Mouse (Mus musculus) small intestine, adult 2 months (tissue): Measurements from ENCODE around the gene Nr2f2. TPM values are rescaled to one million over a fixed set of nuclear protein-coding genes. Genes with fewer than 3 reads are reported as not detected.

ENCODE experiments used
- H3K27ac ChIP-seq: fragments of 200-500 bp; 2 replicates; pipeline ENCODE4 v1.5.1; 2012; ENCODE audit warnings: low read depth, low read length, control low read depth, inconsistent platforms; ENCODE audit not compliant: insufficient read depth
- H3K27me3 ChIP-seq: fragments of 200-500 bp; 2 replicates; pipeline ENCODE4 v1.6.1; 2012; ENCODE audit warnings: mild to moderate bottlenecking, moderate library complexity, low read length, inconsistent platforms; ENCODE audit not compliant: control insufficient read depth, insufficient read depth
- H3K36me3 ChIP-seq: fragments of 200-500 bp; 2 replicates; pipeline ENCODE4 v1.6.1; 2012; ENCODE audit warnings: mild to moderate bottlenecking, low read length, control low read depth, inconsistent platforms; ENCODE audit not compliant: control insufficient read depth, insufficient read depth
- H3K4me1 ChIP-seq: fragments of 200-500 bp; 2 replicates; pipeline ENCODE4 v1.6.1; 2012; ENCODE audit warnings: low read length, inconsistent platforms, mixed read lengths; ENCODE audit not compliant: control insufficient read depth, insufficient read depth, insufficient read length
- H3K4me3 ChIP-seq: fragments of 200-500 bp; 2 replicates; pipeline ENCODE4 v1.5.1; 2012; ENCODE audit warnings: low read depth, mild to moderate bottlenecking, control low read depth, inconsistent platforms, low read length, moderate library complexity
- CTCF ChIP-seq: fragments of 200-500 bp; IDR thresholded peaks from 2 replicates; pipeline ENCODE4 v1.5.1; 2012; ENCODE audit warnings: low read depth, mild to moderate bottlenecking, control low read depth, inconsistent platforms, low read length, moderate library complexity, mixed read lengths; ENCODE audit not compliant: insufficient replicate concordance, insufficient read length; ENCODE audit errors: extremely low read depth
- POLR2A ChIP-seq: fragments of 200-500 bp; IDR thresholded peaks from 2 replicates; pipeline ENCODE4 v1.6.1; 2012; ENCODE audit warnings: low read depth, mild to moderate bottlenecking, control low read depth, inconsistent platforms, low read length, moderate library complexity
- WGBS: fragments of 180-500 bp; shearing (Covaris S2); methylation state at CpG from one replicate; pipeline ENCODE4 v1.1.7; 2018; 5-methylcytosine and 5-hydroxymethylcytosine counted together
- polyA plus RNA-seq: library from polyadenylated mRNA; depleted of rRNA; stranded (reverse); fragments of >200 nt; gene quantifications from 2 replicates; pipeline ENCODE4 v1.2.3, GENCODE M21; 2012

Nr2f2 gene
- polyA plus RNA-seq, 1 experiment, result 35.0 TPM

GRCm38 (mm10) chr7:70327191-70327590 is 39.3 kb downstream of the Nr2f2 start:
- TF ChIP-seq CTCF (no peak), POLR2A (no peak)
- 14% methylated on average over 2 of the region's 2 CpGs for WGBS
- no peak overlapping the region for H3K4me3 ChIP-seq
- peaks cover 70% of the 10 kb centered on the region for H3K27me3 ChIP-seq
- H3K36me3 ChIP-seq, result no peaks in the 10 kb centered on the region
- no peak overlapping the region for H3K27ac ChIP-seq
- H3K4me1 ChIP-seq, result no peaks in the 10 kb centered on the region

DNA sequence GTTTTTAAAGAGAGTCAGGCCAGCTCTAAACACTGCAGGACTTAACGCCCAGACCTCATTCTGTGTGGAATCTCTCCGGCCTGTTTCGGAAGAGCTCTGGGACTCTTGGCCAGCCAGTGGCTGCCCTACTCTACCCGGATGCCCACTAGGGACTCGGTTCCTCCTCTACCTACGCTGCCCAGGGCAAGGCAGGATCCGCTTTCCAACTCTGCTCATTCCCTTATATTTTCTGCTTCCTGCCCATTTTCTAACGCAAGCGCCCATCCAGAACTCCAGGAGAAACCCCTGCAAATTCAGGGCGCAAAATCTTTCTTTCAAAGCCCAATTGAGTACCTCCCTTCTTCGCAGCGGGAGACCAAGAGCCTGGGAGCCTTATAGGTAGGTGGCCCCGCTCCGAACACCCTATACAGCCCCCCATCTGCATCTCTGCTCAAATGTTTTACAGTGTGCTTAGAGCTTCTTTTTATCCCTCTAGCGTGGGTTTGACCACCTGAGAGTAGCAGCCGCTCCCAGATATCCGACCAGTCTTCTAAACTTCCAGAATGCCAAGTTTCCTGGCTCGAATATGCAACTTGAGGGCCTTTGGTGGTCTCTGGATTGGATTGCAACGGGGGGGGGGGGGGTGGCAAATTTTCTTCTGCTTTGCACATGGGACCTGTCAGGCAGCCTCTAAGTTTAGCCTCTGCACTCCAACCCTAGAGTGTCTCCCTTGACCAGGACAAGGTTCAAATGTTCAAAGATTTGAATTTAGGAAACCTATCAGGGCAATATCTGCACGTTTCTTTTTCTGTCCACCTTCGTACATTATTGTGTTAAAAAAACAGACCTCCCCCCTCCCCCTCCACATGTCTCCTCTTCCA is 40.1 kb downstream of the Nr2f2 start:
- Histone ChIP-seq H3K27ac (no peak overlapping the region), H3K27me3 (peaks cover 67% of the 10 kb centered on the region), H3K36me3 (no peaks in the 10 kb centered on the region), H3K4me3 (no peak overlapping the region), H3K4me1 (no peaks in the 10 kb centered on the region)
- WGBS, result 11% methylated on average over 21 of the region's 21 CpGs
- TF ChIP-seq CTCF, result no peak
- TF ChIP-seq POLR2A, result no peak

DNA sequence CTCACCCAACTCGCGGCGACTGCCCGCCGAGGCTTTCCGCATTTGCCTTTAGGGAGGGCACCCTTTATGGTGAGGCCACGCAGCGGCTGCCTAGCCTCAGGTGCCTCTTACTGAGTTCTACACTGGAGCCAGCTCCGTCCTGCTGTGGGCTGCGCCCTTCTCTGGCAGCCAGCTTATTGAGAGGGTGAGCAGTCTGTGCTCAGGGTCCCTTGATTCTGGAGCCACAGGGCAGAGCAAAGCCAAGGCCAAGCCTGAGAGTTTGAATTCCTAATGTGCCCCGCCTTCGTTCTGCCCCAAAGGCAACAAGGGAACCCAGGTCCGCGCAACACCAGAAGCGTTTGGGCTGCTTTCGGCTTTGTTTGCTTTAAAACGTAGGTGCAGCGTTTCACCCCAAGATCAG is 41.2 kb downstream of the Nr2f2 start:
- WGBS, result 8% methylated on average over 18 of the region's 18 CpGs
- Histone ChIP-seq H3K27ac (no peak overlapping the region), H3K27me3 (peaks cover 57% of the 10 kb centered on the region), H3K4me1 (no peaks in the 10 kb centered on the region), H3K36me3 (no peaks in the 10 kb centered on the region), H3K4me3 (no peak overlapping the region)
- TF ChIP-seq CTCF (no peak), POLR2A (no peak)

- H3K4me1 ChIP-seq, result no peaks in the 10 kb centered on the region
- H3K4me3 ChIP-seq, result no peak overlapping the region
- no peak for TF ChIP-seq POLR2A
- H3K27ac ChIP-seq, result no peak overlapping the region
- H3K27me3 ChIP-seq, result peaks cover 49% of the 10 kb centered on the region
- 23% methylated on average over 5 of the region's 5 CpGs for WGBS
- no peaks in the 10 kb centered on the region for H3K36me3 ChIP-seq
Observed at GRCm38 (mm10) chr7:70324541-70324940, 42.0 kb downstream of the Nr2f2 start.

- Histone ChIP-seq H3K4me3 (no peak overlapping the region), H3K27ac (no peak overlapping the region), H3K27me3 (peaks cover 44% of the 10 kb centered on the region), H3K4me1 (no peaks in the 10 kb centered on the region), H3K36me3 (no peaks in the 10 kb centered on the region)
- WGBS, result 16% methylated on average over 9 of the region's 9 CpGs
- no peak for TF ChIP-seq POLR2A
- TF ChIP-seq CTCF, result no peak
Observed at GRCm38 (mm10) chr7:70324041-70324440, 42.5 kb downstream of the Nr2f2 start.

DNA sequence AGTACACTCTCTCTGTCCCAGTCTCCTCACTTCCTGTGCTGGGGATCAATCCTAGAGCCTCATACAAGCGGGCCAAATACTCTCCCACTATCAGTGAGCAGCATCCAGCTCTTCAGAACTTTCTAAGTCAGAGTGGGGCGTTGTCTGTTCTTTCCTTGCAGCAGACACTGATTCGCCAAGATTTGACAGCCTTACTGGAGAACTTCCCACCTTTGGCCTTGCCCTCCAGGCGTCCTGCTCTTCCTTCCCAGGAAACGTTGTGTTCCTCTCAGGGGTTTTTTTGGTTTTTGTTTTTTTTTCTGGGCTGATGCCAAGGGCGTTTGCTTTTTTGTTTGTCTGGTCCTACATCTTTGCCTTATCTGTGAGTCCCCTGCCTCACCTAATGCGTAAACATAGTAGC is 60.8 kb downstream of the Nr2f2 start:
- TF ChIP-seq CTCF, result no peak
- TF ChIP-seq POLR2A, result no peak
- Histone ChIP-seq H3K27me3 (no peaks in the 10 kb centered on the region), H3K36me3 (no peaks in the 10 kb centered on the region), H3K4me1 (peaks cover 4% of the 10 kb centered on the region; the same call in 1 of the 2 replicates), H3K4me3 (no peak overlapping the region), H3K27ac (no peak overlapping the region)
- WGBS, result 31% methylated on average over 7 of the region's 7 CpGs

DNA sequence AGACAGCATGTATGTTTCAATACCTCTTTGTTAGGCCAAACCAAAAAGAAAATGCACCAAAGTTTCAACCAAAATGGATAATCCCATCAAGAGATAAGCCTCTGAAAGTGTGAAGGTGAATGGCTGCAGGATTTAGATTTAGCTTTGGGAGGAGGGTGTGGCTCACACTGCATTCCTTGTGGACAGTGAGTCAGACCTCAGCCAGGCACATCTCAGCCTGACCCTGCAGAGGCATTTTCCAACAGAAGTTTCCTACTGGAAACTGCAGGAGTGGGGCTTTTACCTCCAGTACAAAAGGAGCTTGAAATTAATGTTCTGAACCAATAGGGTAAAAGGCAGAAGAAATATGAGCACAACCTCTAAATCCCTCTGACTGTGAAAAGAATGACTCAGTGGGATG is 62.1 kb downstream of the Nr2f2 start:
- TF ChIP-seq POLR2A (no peak), CTCF (no peak)
- no peak overlapping the region for H3K27ac ChIP-seq
- H3K4me3 ChIP-seq, result no peak overlapping the region
- peaks cover 4% of the 10 kb centered on the region; the same call in 1 of the 2 replicates for H3K4me1 ChIP-seq
- H3K27me3 ChIP-seq, result no peaks in the 10 kb centered on the region
- H3K36me3 ChIP-seq, result no peaks in the 10 kb centered on the region
